Mouse (Mus musculus): Measurements from ENCODE around the gene Fam102a.

- TF ChIP-seq CTCF (IDR thresholded peaks at IDR 0.05; ENCODE audit: low read depth, low read length) (no peak), TAL1 (conservative IDR thresholded peaks at IDR 0.05; ENCODE audit: low read depth, low read length) (no peak)
Observed at GRCm38 (mm10) chr2:32499365-32499764, 35.8 kb upstream of the Fam102a start.

All from G1E (cell line).